Mouse (Mus musculus): ENCODE measurements around the gene Angptl8.

- TF ChIP-seq CTCF (IDR thresholded peaks at IDR 0.05; ENCODE audit: low read depth) (no peak), EP300 (IDR thresholded peaks at IDR 0.05; ENCODE audit: low read depth) (no peak)
Observed at GRCm38 (mm10) chr9:21818125-21818524, 17.2 kb upstream of the Angptl8 start.

Measured in liver, postnatal 0 days (tissue).